Mouse (Mus musculus) forebrain, embryonic 11.5 days (tissue): Measurements from ENCODE around the gene Gm13691. TPM values are rescaled to one million over a fixed set of nuclear protein-coding genes. Genes with fewer than 3 reads are reported as not detected.
"Not testable (repeated sequence)": the region's sequence is repeated elsewhere in the genome, so short reads cannot be mapped to it uniquely, and the experiment has no call there.

Source experiments
- ATAC-seq: fragments of 200-750 bp; cut with Nextera tagmentation; replicated peaks from 2 replicates; pipeline ENCODE4 v1.8.0; 2017; ENCODE audit warnings: moderate TSS enrichment; ENCODE audit not compliant: low FRiP score
- DNase-seq: peaks from one replicate; pipeline ENCODE4 v3.0.0-alpha.2; 2017; ENCODE audit warnings: low spot score
- H3K27ac ChIP-seq: fragments of 300-500 bp; sonication (generic); 2 replicates; pipeline ENCODE4 v1.5.1; 2014; ENCODE audit warnings: low read depth, low read length
- H3K27me3 ChIP-seq: fragments of 300-500 bp; sonication (generic); 2 replicates; pipeline ENCODE4 v1.6.1; 2014; ENCODE audit warnings: mild to moderate bottlenecking, low read length, mixed read lengths; ENCODE audit not compliant: control insufficient read depth, insufficient read depth
- H3K36me3 ChIP-seq: fragments of 300-500 bp; sonication (generic); 2 replicates; pipeline ENCODE4 v1.6.1; 2014; ENCODE audit warnings: mild to moderate bottlenecking, low read length, moderate library complexity, mixed read lengths; ENCODE audit not compliant: control insufficient read depth, insufficient read depth
- H3K4me1 ChIP-seq: fragments of 300-500 bp; sonication (generic); replicated peaks from 2 replicates; pipeline ENCODE4 v1.6.1; 2014; ENCODE audit warnings: low read length, mixed read lengths; ENCODE audit not compliant: control insufficient read depth, insufficient read depth
- H3K4me2 ChIP-seq: fragments of 300-500 bp; sonication (generic); 2 replicates; pipeline ENCODE4 v1.6.1; 2014; ENCODE audit warnings: low read depth, mild to moderate bottlenecking, low read length, moderate library complexity, mixed read lengths; ENCODE audit not compliant: severe bottlenecking
- H3K4me3 ChIP-seq: fragments of 300-500 bp; sonication (generic); 2 replicates; pipeline ENCODE4 v1.5.1; 2014; ENCODE audit warnings: low read depth, low read length
- H3K9ac ChIP-seq: fragments of 300-500 bp; sonication (generic); 2 replicates; pipeline ENCODE4 v1.6.1; 2014; ENCODE audit warnings: low read length
- H3K9me3 ChIP-seq: fragments of 300-500 bp; sonication (generic); 2 replicates; pipeline ENCODE4 v1.6.1; 2016; ENCODE audit warnings: low read length, mixed read lengths; ENCODE audit not compliant: control insufficient read depth
- WGBS: fragments of 180-500 bp; shearing (Covaris S2); extraction: QIAGEN DNeasy Blood & Tissue Kit; methylation state at CpG from one replicate; pipeline ENCODE4 v1.1.7; 2014; 5-methylcytosine and 5-hydroxymethylcytosine counted together
- polyA plus RNA-seq: library from polyadenylated mRNA; unstranded; fragments of >200 nt; fragmentation: Nextera tagmentation; extraction: Ambion mirVana; gene quantifications from 2 replicates; pipeline ENCODE4 v1.2.1, GENCODE M21; 2014

The Gm13691 gene
- not detected in 2 replicates for polyA plus RNA-seq

DNA sequence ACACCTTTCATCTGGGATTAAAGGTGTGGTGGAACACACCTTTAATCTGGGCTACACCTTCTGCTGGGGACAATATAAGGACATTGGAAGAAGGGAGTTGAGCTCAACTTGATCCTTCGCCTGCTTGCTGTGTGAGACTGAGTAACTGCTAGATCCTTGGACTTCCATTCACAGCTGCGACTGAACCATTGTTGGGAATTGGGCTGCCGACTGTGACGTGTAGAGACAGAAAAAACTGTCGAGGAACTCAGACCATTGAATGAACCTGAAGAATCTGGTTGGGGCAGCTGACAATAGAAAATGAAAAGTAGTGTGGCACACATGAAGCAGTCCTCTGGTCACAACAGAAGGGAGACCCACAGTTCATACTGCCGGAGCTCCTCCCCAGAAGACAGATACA lies at the start of gene Gm13691:
Gm13691 (plus strand) TSS at position 301 of the 400 bp plus-strand sequence.
- H3K27me3 ChIP-seq, H3K4me1 ChIP-seq, H3K9me3 ChIP-seq, H3K4me2 ChIP-seq, H3K36me3 ChIP-seq, H3K27ac ChIP-seq, DNase-seq, H3K9ac ChIP-seq, H3K4me3 ChIP-seq, ATAC-seq: not testable (repeated sequence)
- no CpG with 5 or more reads among the region's 6 CpGs for WGBS

DNA sequence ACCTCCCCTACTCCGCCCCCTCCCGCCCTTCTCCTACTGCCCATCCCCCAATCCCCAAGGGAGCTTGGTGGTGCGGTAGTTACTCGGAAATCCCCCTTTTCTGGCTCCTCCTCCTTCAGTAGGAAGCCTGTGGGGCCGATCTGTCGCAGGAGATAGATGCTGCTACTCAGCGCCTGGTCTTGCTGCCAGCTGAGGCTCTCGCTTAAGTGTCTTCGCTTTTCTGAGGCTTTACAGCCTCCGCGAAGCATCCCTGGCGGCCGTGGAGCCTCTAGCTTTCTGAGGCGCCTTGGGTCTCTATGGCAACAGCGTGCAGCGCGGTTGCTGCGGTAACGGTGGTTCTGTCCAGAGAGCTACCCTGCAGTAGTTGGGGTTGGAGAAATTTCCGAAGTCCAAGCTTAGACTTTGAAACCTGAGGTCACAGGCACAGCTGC lies 49.4 kb upstream of the Gm13691 start, which contains the start of gene Zswim2:
Zswim2 (minus strand) TSS at position 298 of the 431 bp plus-strand sequence.
- H3K4me1 ChIP-seq = no peaks in the 10 kb centered on the region
- H3K36me3 ChIP-seq = no peaks in the 10 kb centered on the region
- ATAC-seq (peak; percentile 98), DNase-seq (peak; percentile 84)
- under 1% methylated on average over 20 of the region's 20 CpGs for WGBS
- H3K27ac ChIP-seq = no peak within 1 kb of the TSS
- H3K9me3 ChIP-seq = no peaks in the 10 kb centered on the region
- H3K9ac ChIP-seq = peak within 1 kb of the TSS; percentile 33; the same call in 1 of the 2 replicates
- peak within 1 kb of the TSS; percentile 67 for H3K4me2 ChIP-seq
- no peaks in the 10 kb centered on the region for H3K27me3 ChIP-seq
- H3K4me3 ChIP-seq = peak within 1 kb of the TSS; percentile 31; the same call in 1 of the 2 replicates

DNA sequence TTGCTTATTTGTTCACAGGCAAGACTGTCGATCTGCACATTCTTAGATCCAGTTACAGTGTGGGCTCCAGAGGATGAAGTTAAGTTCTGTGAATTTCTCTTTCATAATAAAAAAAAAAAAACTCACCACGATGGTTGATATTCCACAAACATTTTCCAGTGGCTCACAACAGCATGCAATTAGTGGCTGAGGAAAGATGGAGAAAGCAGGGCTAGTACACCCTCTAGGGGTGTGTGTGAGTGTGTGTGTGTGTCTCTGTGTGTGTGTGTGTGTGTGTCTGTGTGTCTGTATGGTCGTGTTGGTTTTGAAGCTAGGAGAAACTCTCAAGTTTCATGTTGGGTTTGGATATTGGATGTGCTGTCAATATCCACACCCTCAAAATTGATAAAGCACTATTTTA lies 49.0 kb upstream of the Gm13691 start:
- Histone ChIP-seq H3K27ac (no peak overlapping the region), H3K4me3 (no peak overlapping the region; the same call in 1 of the 2 replicates), H3K27me3 (no peaks in the 10 kb centered on the region), H3K4me2 (peak overlapping the region; percentile 67; the same call in 1 of the 2 replicates), H3K4me1 (no peaks in the 10 kb centered on the region), H3K9me3 (no peaks in the 10 kb centered on the region), H3K36me3 (no peaks in the 10 kb centered on the region), H3K9ac (no peak overlapping the region)
- WGBS = 46% methylated on average over 3 of the region's 3 CpGs
- no peak for DNase-seq
- peak; percentile 58 for ATAC-seq

DNA sequence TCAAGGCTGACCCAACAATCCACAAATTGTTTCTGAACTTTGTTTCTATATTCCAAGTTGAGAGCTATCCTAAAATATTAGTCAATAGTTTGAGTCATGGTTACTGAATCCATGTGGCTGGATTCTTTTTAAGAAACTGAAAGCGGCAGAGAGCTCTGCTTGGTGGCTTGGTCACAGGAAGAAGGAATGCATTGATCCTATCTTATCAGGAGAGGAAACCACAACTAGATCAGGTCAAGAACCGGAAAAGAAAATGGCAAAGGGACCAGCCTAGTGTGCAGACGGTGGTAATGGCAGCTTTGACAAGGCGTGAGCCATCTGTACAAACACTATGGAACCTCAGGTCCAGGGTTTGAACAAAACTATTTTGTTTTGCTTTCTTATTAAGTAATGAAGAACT lies 48.6 kb upstream of the Gm13691 start:
- H3K9ac ChIP-seq = no peak overlapping the region
- H3K4me3 ChIP-seq = no peak overlapping the region
- H3K4me2 ChIP-seq = no peak overlapping the region
- H3K4me1 ChIP-seq = no peaks in the 10 kb centered on the region
- ATAC-seq = no peak
- no peak overlapping the region for H3K27ac ChIP-seq
- H3K27me3 ChIP-seq = no peaks in the 10 kb centered on the region
- no peaks in the 10 kb centered on the region for H3K9me3 ChIP-seq
- no peaks in the 10 kb centered on the region for H3K36me3 ChIP-seq
- WGBS = 79% methylated on average over 4 of the region's 4 CpGs
- no peak for DNase-seq

DNA sequence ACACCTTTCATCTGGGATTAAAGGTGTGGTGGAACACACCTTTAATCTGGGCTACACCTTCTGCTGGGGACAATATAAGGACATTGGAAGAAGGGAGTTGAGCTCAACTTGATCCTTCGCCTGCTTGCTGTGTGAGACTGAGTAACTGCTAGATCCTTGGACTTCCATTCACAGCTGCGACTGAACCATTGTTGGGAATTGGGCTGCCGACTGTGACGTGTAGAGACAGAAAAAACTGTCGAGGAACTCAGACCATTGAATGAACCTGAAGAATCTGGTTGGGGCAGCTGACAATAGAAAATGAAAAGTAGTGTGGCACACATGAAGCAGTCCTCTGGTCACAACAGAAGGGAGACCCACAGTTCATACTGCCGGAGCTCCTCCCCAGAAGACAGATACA lies 35.0 kb upstream of the Gm13691 start, which contains the start of gene Gm13698:
Gm13698 (plus strand) TSS at position 301 of the 400 bp plus-strand sequence.
- H3K9ac ChIP-seq, H3K4me2 ChIP-seq, H3K4me3 ChIP-seq, ATAC-seq, DNase-seq, H3K27me3 ChIP-seq, H3K9me3 ChIP-seq, H3K36me3 ChIP-seq, H3K4me1 ChIP-seq, H3K27ac ChIP-seq: not testable (repeated sequence)
- WGBS = no CpG with 5 or more reads among the region's 6 CpGs

DNA sequence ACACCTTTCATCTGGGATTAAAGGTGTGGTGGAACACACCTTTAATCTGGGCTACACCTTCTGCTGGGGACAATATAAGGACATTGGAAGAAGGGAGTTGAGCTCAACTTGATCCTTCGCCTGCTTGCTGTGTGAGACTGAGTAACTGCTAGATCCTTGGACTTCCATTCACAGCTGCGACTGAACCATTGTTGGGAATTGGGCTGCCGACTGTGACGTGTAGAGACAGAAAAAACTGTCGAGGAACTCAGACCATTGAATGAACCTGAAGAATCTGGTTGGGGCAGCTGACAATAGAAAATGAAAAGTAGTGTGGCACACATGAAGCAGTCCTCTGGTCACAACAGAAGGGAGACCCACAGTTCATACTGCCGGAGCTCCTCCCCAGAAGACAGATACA lies 29.1 kb upstream of the Gm13691 start, which contains the start of gene Gm13693:
Gm13693 (plus strand) TSS at position 301 of the 400 bp plus-strand sequence.
- not testable (repeated sequence) for ATAC-seq, H3K4me1 ChIP-seq, DNase-seq, H3K4me3 ChIP-seq, H3K4me2 ChIP-seq, H3K9me3 ChIP-seq, H3K36me3 ChIP-seq, H3K9ac ChIP-seq, H3K27me3 ChIP-seq, H3K27ac ChIP-seq
- no CpG with 5 or more reads among the region's 6 CpGs for WGBS

DNA sequence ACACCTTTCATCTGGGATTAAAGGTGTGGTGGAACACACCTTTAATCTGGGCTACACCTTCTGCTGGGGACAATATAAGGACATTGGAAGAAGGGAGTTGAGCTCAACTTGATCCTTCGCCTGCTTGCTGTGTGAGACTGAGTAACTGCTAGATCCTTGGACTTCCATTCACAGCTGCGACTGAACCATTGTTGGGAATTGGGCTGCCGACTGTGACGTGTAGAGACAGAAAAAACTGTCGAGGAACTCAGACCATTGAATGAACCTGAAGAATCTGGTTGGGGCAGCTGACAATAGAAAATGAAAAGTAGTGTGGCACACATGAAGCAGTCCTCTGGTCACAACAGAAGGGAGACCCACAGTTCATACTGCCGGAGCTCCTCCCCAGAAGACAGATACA lies 23.3 kb upstream of the Gm13691 start, which contains the start of gene Gm13695:
Gm13695 (plus strand) TSS at position 301 of the 400 bp plus-strand sequence.
- not testable (repeated sequence) for DNase-seq, H3K9ac ChIP-seq, H3K36me3 ChIP-seq, H3K27me3 ChIP-seq, H3K4me2 ChIP-seq, H3K4me1 ChIP-seq, H3K27ac ChIP-seq, H3K9me3 ChIP-seq, ATAC-seq, H3K4me3 ChIP-seq
- WGBS = no CpG with 5 or more reads among the region's 6 CpGs

DNA sequence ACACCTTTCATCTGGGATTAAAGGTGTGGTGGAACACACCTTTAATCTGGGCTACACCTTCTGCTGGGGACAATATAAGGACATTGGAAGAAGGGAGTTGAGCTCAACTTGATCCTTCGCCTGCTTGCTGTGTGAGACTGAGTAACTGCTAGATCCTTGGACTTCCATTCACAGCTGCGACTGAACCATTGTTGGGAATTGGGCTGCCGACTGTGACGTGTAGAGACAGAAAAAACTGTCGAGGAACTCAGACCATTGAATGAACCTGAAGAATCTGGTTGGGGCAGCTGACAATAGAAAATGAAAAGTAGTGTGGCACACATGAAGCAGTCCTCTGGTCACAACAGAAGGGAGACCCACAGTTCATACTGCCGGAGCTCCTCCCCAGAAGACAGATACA lies 17.5 kb upstream of the Gm13691 start, which contains the start of gene Gm13696:
Gm13696 (plus strand) TSS at position 301 of the 400 bp plus-strand sequence.
- not testable (repeated sequence) for H3K27me3 ChIP-seq, H3K36me3 ChIP-seq, H3K4me3 ChIP-seq, H3K9me3 ChIP-seq, H3K4me2 ChIP-seq, H3K4me1 ChIP-seq, H3K27ac ChIP-seq, DNase-seq, H3K9ac ChIP-seq, ATAC-seq
- WGBS = no CpG with 5 or more reads among the region's 6 CpGs

DNA sequence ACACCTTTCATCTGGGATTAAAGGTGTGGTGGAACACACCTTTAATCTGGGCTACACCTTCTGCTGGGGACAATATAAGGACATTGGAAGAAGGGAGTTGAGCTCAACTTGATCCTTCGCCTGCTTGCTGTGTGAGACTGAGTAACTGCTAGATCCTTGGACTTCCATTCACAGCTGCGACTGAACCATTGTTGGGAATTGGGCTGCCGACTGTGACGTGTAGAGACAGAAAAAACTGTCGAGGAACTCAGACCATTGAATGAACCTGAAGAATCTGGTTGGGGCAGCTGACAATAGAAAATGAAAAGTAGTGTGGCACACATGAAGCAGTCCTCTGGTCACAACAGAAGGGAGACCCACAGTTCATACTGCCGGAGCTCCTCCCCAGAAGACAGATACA lies 11.7 kb upstream of the Gm13691 start, which contains the start of gene Gm13694:
Gm13694 (plus strand) TSS at position 301 of the 400 bp plus-strand sequence.
- not testable (repeated sequence) for H3K4me2 ChIP-seq, DNase-seq, H3K4me3 ChIP-seq, H3K9ac ChIP-seq, H3K4me1 ChIP-seq, H3K9me3 ChIP-seq, ATAC-seq, H3K27me3 ChIP-seq, H3K27ac ChIP-seq, H3K36me3 ChIP-seq
- WGBS = no CpG with 5 or more reads among the region's 6 CpGs
